Mouse (Mus musculus): ENCODE measurements around the gene Arhgap8.

GRCm38 (mm10) chr15:84818284-84818683, 98.4 kb downstream of the Arhgap8 start:
- no peak for TF ChIP-seq CTCF (IDR thresholded peaks at IDR 0.05; ENCODE audit: borderline replicate concordance, insufficient read depth, low read depth, low read length)
- no peak for TF ChIP-seq POLR2A (IDR thresholded peaks at IDR 0.05; ENCODE audit: borderline replicate concordance, insufficient read depth, low read length)

All from cerebellum, adult 2 months (tissue).